Mouse (Mus musculus): ENCODE results near the gene Ralgds. TPM values are rescaled to one million over a fixed set of nuclear protein-coding genes. Genes with fewer than 3 reads are reported as not detected.
A peak's percentile ranks its signal among the peaks of the same experiment; 100 is the strongest.

The Ralgds gene
- polyA plus RNA-seq, 1 experiment from 2014 or later: 82.0 TPM

DNA sequence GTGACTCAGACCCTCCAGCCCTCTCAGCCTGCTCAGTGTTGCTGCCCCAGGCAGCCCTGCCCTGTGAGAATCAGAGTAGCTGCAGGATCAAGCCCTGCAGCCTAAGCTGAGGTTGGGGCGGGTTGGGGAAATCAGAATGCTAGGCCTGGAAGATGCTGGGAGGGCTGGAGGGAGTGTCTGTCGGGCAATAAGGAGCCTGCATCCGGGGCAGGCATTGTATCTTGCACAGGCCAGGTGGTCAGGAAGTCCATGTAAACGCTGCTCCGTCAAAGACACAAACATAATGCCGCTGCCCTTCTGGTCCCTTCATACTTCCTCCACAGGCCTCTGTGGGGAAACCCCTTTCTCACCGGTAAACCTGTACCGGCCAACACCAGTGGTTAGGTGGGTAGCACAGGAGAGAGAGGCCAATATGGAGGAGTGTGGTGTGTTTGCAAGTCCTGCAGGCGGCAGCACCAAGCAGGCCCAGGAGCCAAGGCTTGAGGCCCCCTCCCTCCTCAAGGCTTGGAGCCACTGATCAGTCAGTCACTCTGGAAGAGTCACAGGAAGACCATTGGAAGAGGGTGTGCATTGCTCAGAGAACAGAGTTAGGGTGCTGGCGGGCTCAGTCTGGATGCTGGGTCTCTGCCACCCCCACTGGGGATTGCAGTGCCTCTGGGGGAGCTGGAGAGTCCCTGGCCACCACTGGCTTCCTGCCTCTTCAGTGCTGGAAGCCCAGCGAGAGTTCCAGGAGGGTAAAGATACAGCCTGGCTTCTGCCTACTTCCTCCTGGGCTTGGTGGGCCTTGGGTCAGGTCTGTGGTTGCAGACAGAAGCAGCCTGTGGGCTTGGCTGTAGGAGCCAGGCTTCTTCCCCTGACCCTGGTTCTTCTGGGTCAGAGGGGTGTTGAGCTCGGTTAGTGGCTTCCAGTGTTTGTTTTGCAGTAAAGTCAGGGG is 13.3 kb downstream of the Ralgds start:
- ATAC-seq: peak; percentile 9
- Histone ChIP-seq H3K4me1 (replicated peaks) (peaks cover 94% of the 10 kb centered on the region), H3K27ac (peak overlapping the region; percentile 80), H3K27me3 (no peaks in the 10 kb centered on the region), H3K4me3 (replicated peaks) (0 out of 2 replicates have a peak overlapping the region, but pooled peaks have one; percentile 5), H3K9me3 (no peaks in the 10 kb centered on the region), H3K9ac (replicated peaks) (peak overlapping the region; percentile 39), H3K36me3 (peaks cover 4% of the 10 kb centered on the region; the same call in 1 of the 2 replicates), H3K4me2 (replicated peaks) (peak overlapping the region; percentile 33)
- 44% methylated on average over 12 of the region's 12 CpGs for WGBS

DNA sequence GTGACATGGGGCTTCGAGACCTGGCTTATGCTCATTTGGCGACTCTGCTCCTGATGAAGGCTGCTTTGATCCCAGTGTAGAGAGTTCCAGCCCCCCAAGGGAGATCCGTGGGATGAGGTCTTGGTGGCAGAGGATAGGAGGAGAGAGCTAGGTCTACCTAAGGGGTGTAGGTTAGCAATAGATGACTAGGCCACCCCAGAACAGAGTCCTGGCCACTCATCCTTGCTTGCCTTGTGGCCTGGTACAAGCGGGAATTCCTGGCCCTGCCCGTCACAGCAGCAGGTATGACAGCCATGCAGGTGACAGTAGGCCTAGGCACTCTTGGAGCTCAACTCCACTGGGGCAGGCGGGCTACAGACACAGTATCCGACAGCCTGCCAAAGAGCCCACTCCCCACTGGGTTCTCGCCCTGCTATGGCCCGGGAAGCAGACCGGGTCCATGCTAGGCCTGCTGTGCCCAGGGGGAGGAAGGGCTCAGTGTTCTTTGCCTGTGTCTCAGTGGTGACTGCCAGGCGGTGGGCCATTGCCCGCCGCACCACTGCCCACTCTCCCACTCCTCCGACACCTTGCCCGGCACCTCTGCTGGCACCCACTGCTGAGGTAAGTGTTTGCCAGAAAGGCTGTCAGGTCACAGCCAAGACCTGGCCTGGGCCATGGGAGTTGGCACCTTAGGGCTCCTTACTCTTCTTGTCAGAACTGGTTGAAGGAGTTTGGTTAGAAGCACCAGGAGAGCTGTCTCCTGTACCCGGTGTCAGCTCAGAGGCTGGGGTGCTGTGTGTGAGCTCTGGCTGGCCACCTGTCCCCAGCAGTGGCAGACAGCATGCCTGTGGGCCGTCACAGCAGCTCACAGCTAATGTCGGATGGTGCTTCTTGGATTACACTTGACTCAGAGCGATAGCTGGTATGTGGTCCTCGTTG is 14.8 kb downstream of the Ralgds start:
- peak overlapping the region; percentile 24; the same call in 1 of the 2 replicates for H3K9ac ChIP-seq (replicated peaks)
- 88% methylated on average over 20 of the region's 20 CpGs for WGBS

DNA sequence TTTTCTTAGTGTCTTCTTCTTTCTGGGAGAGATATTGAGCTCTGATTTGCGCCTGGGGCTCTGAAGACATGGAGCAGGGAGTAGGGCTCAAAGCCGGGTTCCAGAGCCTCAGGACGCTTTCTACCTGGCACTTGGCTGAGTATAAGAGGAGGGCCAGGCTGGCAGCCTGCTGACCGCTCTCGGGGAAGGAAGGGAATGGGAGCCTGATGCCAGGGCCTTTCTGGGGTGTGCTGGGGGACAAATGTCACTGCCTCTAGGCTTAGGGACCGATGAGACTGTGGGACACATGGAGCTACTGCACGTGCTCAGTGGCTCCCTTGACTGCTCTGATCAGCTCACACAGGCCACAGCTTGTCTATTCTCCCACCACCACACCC is 15.4 kb downstream of the Ralgds start:
- Histone ChIP-seq H3K4me1 (replicated peaks) (peaks cover 99% of the 10 kb centered on the region), H3K4me3 (replicated peaks) (no peak overlapping the region), H3K36me3 (no peaks in the 10 kb centered on the region), H3K9ac (replicated peaks) (peak overlapping the region; percentile 24; the same call in 1 of the 2 replicates), H3K9me3 (no peaks in the 10 kb centered on the region), H3K27ac (no peak overlapping the region), H3K4me2 (replicated peaks) (no peak overlapping the region), H3K27me3 (no peaks in the 10 kb centered on the region)
- no peak for ATAC-seq
- WGBS: 86% methylated on average over 7 of the region's 7 CpGs

More for the DNA sequence above, 14.8 kb downstream of the Ralgds start:
- H3K9me3 ChIP-seq: no peaks in the 10 kb centered on the region
- no peak overlapping the region for H3K4me3 ChIP-seq (replicated peaks)
- H3K4me2 ChIP-seq (replicated peaks): no peak overlapping the region
- H3K36me3 ChIP-seq: no peaks in the 10 kb centered on the region
- H3K27ac ChIP-seq: no peak overlapping the region
- ATAC-seq: no peak
- H3K4me1 ChIP-seq (replicated peaks): peaks cover 96% of the 10 kb centered on the region
- H3K27me3 ChIP-seq: no peaks in the 10 kb centered on the region

DNA sequence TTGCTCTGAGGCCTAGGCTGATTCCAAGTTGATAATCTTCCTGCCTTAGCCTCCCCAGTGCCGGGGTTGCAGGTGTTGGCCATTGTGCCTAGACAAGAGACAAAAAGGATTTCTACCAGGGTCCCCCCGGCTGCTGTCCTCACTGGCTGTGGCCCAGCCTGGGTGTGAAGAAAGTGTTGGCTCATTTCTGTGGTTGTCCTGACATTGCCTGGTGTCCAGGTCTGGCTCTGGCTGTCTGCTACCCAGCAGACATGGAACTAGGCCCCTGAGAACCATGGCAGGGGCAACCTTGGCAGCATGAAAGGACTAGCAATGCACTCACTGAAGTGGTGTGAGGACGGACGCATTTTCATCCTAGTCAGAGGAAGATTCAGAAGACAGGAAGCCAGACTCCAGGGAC is 16.9 kb downstream of the Ralgds start:
- H3K27me3 ChIP-seq: no peaks in the 10 kb centered on the region
- H3K9ac ChIP-seq (replicated peaks): 0 out of 2 replicates have a peak overlapping the region, but pooled peaks have one; percentile 33
- ATAC-seq: no peak
- no peak overlapping the region for H3K27ac ChIP-seq
- no peaks in the 10 kb centered on the region for H3K36me3 ChIP-seq
- WGBS: 66% methylated on average over 4 of the region's 4 CpGs
- H3K4me3 ChIP-seq (replicated peaks): no peak overlapping the region
- peaks cover 99% of the 10 kb centered on the region for H3K4me1 ChIP-seq (replicated peaks)
- no peak overlapping the region for H3K4me2 ChIP-seq (replicated peaks)
- H3K9me3 ChIP-seq: no peaks in the 10 kb centered on the region

DNA sequence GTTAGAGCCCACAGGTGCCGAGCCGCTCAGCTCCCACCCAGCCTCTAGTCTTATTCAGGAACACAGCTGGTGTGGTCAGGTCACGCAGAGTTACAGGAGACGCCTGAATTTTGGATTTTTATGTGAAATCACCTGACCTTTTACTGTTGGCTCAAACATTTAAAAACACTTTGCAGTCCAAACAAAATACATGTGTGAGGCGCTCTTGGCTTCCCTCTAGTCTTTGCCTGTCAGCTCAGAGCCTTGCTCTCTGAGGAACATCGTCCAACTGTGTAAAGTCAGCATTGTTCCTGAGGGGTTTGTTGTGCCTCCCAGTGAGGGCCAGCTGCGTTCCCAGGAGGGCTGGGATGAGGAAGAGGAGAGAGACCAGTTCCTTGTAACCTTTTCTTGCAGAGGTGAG is 17.4 kb downstream of the Ralgds start:
- Histone ChIP-seq H3K27ac (peak overlapping the region; percentile 30; the same call in 1 of the 2 replicates), H3K27me3 (no peaks in the 10 kb centered on the region), H3K4me3 (replicated peaks) (no peak overlapping the region), H3K4me1 (replicated peaks) (peaks cover 99% of the 10 kb centered on the region), H3K36me3 (no peaks in the 10 kb centered on the region), H3K4me2 (replicated peaks) (no peak overlapping the region), H3K9me3 (no peaks in the 10 kb centered on the region), H3K9ac (replicated peaks) (peak overlapping the region; percentile 33; the same call in 1 of the 2 replicates)
- no peak for ATAC-seq
- WGBS: 60% methylated on average over 7 of the region's 7 CpGs

DNA sequence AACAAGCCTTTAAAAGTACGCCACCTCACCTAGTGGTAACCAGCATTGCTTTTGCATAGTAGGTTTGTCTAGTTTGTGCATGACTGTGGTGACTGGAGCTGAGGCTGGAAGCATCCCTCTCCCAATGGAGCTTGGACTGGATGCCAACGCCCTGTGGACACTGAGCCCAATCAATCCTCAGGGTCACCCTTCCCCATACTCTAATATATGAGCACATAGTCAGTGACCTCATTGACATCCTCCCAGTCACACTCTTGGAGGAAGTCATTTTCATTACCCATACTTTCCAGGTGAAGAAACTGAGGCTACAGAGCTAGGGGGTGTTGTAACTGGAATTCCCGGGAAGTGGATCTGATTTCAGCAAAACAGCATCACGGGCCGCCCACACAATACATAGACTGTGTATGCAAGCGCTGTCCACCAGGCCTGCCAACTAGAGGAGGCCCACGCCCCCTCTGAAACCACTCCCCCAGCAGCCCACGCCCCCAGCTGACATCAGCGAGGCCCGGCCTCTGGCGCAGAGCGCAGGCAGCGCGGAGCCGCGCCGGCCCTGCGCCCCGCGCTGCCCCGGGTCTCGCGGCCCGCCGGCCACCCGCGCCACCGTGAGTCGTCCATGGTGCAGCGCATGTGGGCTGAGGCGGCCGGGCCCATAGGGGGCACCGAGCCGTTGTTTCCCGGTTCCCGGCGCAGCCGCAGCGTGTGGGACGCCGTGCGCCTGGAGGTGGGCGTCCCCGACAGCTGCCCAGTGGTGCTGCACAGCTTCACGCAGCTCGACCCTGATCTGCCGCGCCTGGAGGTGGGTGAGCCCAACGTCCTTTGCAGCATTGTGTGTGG is 20.2 kb downstream of the Ralgds start:
- no peaks in the 10 kb centered on the region for H3K36me3 ChIP-seq
- peak overlapping the region; percentile 89 for H3K27ac ChIP-seq
- peaks cover 100% of the 10 kb centered on the region for H3K4me1 ChIP-seq (replicated peaks)
- ATAC-seq: peak; percentile 92
- peak overlapping the region; percentile 79 for H3K9ac ChIP-seq (replicated peaks)
- peak overlapping the region; percentile 75 for H3K4me2 ChIP-seq (replicated peaks)
- no peaks in the 10 kb centered on the region for H3K27me3 ChIP-seq
- H3K4me3 ChIP-seq (replicated peaks): peak overlapping the region; percentile 54
- 3% methylated on average over 49 of the region's 49 CpGs for WGBS
- no peaks in the 10 kb centered on the region for H3K9me3 ChIP-seq

DNA sequence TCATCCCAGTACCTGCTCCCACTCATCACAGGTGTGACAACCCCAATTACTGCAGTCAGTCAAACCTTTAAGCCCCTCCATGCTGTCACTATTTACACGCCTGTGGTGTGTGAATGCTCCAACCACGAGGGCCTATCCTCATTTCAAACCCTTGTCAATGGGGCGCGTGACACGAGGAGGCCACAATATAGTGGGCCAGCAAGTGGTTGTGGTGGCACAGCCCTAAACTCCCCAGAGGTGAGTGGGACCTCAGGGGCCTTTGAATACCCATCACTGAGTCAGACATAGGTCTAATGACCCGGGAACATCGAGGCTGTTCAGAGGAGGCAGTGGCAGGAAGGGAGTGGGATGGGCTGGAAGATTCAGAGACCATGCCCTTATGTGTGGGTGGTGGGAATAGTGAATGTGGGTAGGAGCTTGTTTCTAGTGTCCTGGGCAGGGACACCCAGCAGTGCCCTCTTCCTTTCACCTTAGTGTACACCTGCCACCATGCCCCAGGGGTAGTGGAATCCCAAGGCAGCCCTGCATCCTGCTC is 21.0 kb downstream of the Ralgds start:
- Histone ChIP-seq H3K27me3 (no peaks in the 10 kb centered on the region), H3K9ac (replicated peaks) (peak overlapping the region; percentile 79), H3K4me2 (replicated peaks) (peak overlapping the region; percentile 75), H3K4me3 (replicated peaks) (peak overlapping the region; percentile 54), H3K4me1 (replicated peaks) (peaks cover 100% of the 10 kb centered on the region), H3K36me3 (no peaks in the 10 kb centered on the region), H3K9me3 (no peaks in the 10 kb centered on the region), H3K27ac (peak overlapping the region; percentile 89)
- peak; percentile 6 for ATAC-seq
- WGBS: 63% methylated on average over 7 of the region's 7 CpGs

DNA sequence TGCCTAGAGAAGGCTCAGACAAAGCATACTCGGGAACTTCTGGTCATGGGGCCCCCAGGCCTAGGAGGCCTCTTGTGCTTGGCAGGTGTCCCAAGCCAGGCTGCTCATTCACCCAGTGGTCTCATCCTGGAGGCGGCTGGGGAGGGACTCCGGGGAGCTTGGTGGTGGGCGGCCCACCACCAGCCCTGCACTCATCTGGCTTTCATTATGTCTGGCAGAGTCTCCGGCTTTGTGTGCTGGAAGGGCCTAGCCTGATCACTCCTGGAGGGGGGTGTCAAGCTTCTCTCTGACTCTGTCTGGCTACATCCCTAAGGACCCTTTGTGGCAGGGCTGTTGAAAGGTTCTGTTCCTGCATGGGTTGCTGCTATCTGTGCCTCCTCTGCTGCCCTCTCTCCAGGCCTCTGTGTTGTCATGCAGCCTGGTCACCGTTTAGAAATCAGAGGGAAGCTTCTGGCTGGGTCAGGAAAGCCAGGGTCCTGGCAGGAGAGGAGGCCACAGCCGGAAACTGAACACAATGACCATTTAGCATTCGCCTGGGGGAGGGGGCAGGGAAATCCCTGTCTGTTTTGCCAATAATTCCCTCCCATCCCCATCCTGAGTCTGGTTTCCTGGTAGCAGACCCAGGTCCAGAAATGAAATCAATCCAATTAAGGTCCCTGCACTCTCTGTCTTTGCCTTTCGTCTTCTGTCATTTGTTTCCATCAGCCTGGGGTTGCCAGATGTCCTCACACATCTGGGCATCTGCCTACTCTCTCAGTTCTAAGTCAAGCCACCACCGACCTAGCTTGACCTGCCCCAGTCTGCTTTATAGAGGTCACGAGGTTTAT is 21.7 kb downstream of the Ralgds start:
- WGBS: 26% methylated on average over 11 of the region's 11 CpGs
- ATAC-seq: peak; percentile 15

DNA sequence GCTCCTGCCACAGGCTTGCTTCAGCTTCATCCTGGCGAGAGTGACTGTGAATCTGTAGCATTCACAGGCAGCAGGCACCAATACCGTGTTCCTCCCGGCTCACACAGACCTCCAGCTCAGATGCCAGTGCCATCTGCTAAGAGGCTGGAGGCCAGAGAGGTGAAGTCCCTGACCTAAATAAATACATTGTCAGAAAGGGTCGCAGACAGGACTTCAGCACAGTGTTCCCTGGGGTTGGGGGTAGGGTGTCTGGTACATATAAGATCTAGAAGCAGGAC is 22.3 kb downstream of the Ralgds start:
- 38% methylated on average over 4 of the region's 4 CpGs for WGBS
- Histone ChIP-seq H3K9me3 (no peaks in the 10 kb centered on the region), H3K27me3 (no peaks in the 10 kb centered on the region), H3K27ac (peak overlapping the region; percentile 89), H3K36me3 (no peaks in the 10 kb centered on the region), H3K4me3 (replicated peaks) (peak overlapping the region; percentile 54; the same call in 1 of the 2 replicates), H3K4me2 (replicated peaks) (peak overlapping the region; percentile 75), H3K9ac (replicated peaks) (peak overlapping the region; percentile 79), H3K4me1 (replicated peaks) (peaks cover 100% of the 10 kb centered on the region)
- ATAC-seq: no peak

More for the DNA sequence above, 21.7 kb downstream of the Ralgds start:
- Histone ChIP-seq H3K9me3 (no peaks in the 10 kb centered on the region), H3K36me3 (no peaks in the 10 kb centered on the region), H3K4me1 (replicated peaks) (peaks cover 100% of the 10 kb centered on the region), H3K4me3 (replicated peaks) (peak overlapping the region; percentile 54), H3K27me3 (no peaks in the 10 kb centered on the region), H3K27ac (peak overlapping the region; percentile 89), H3K9ac (replicated peaks) (peak overlapping the region; percentile 79), H3K4me2 (replicated peaks) (peak overlapping the region; percentile 75)

DNA sequence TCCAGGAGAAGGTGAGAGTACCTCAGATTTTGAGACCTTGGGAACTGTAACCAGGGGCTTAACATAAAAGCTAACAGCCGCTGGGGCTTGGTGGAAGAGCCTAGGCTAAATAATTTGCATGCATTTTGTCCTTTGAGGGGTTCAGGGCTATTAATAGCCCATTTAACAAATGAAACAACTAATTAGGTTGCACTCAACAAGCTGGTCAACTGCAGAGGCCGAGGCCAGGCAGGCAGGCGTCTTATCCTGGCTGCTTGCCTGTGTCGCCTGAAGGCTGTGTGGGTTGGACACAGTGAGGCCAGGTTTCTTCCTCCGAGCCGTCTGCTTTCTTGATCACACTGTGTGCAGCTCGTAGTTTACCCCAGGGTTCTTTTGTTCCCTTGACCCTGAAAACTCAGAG is 22.7 kb downstream of the Ralgds start:
- H3K4me2 ChIP-seq (replicated peaks): peak overlapping the region; percentile 75
- peak overlapping the region; percentile 79 for H3K9ac ChIP-seq (replicated peaks)
- H3K36me3 ChIP-seq: no peaks in the 10 kb centered on the region
- no peak overlapping the region for H3K4me3 ChIP-seq (replicated peaks)
- H3K9me3 ChIP-seq: no peaks in the 10 kb centered on the region
- H3K27me3 ChIP-seq: no peaks in the 10 kb centered on the region
- ATAC-seq: no peak
- WGBS: 35% methylated on average over 7 of the region's 7 CpGs
- H3K4me1 ChIP-seq (replicated peaks): peaks cover 100% of the 10 kb centered on the region
- H3K27ac ChIP-seq: peak overlapping the region; percentile 89

Measured in midbrain, embryonic 13.5 days (tissue).